9 mouse cellular contexts compared by ENCODE assay signal in genomic region chr15:84715132-84715531, GRCm38 (mm10). TPM values are rescaled to one million over a fixed set of nuclear protein-coding genes. Genes with fewer than 3 reads are reported as not detected.
DNase-seq lines count a peak whose midpoint lies in the region; ATAC-seq and TF ChIP-seq lines count a peak whose summit lies in the region.
"Had no signal": no experiment of that assay in that cellular context is flagged by ENCODE, and none has a peak within 500 bp of the region (broad histone marks: within the 10 kb centered on the region; RNA-seq: fewer than 3 reads in every experiment).

No protein-coding gene starts in this region.

- TF ChIP-seq EP300 in liver, postnatal 0 days (IDR thresholded peaks at IDR 0.05; ENCODE audit: low read depth), result no peak; the same call in 1 of the 2 replicates

- peaks cover 20 to 22% of the 10 kb centered on the region in 2 experiments for H3K4me1 ChIP-seq in heart, embryonic 14.5 days (ENCODE audit: control insufficient read depth in 2 of 2, insufficient read depth in 2 of 2, low read length in 2 of 2)
- peaks cover 12 to 22% of the 10 kb centered on the region in 2 experiments; a peak in 3 of 4 replicates for H3K4me1 ChIP-seq in ES-E14 (ENCODE audit: control insufficient read depth in 2 of 2, insufficient read depth in 2 of 2, low read length in 2 of 2, poor library complexity in 1 of 2)
- peaks cover 2% of the 10 kb centered on the region; the same call in 1 of the 2 replicates for H3K4me1 ChIP-seq in hindbrain, embryonic 11.5 days (replicated peaks; ENCODE audit: control insufficient read depth, insufficient read depth, low read length)
- H3K4me1 ChIP-seq in liver, postnatal 0 days (ENCODE audit: insufficient read depth), result peaks cover 4% of the 10 kb centered on the region

- no peaks in the 10 kb centered on the region for H3K9me3 ChIP-seq in heart, embryonic 14.5 days (ENCODE audit: control insufficient read depth, low read length)
- H3K9me3 ChIP-seq in ES-E14 (ENCODE audit: control insufficient read depth, insufficient read depth, low read depth, low read length), result no peaks in the 10 kb centered on the region
- no peaks in the 10 kb centered on the region for H3K9me3 ChIP-seq in hindbrain, embryonic 11.5 days (ENCODE audit: control insufficient read depth, low read length)
- no peaks in the 10 kb centered on the region for H3K9me3 ChIP-seq in liver, postnatal 0 days (ENCODE audit: low read length)

- DNase-seq in heart, adult 9 months (ENCODE audit: low spot score in 2 of 2), result no peak
- no peak for DNase-seq in ES-E14 (ENCODE audit: low read depth, low spot score)
- no peak for DNase-seq in hindbrain, embryonic 11.5 days (ENCODE audit: low spot score)
- no peak for DNase-seq in liver, postnatal 0 days
- DNase-seq in cerebellum, adult 9-10 months, result no peak
- DNase-seq: thymus, adult 2 months had no signal

- TF ChIP-seq CTCF in liver, postnatal 0 days (IDR thresholded peaks at IDR 0.05; ENCODE audit: low read depth), result no peak; the same call in 1 of the 2 replicates

- H3K4me3 ChIP-seq in heart, embryonic 14.5 days (ENCODE audit: control insufficient read depth in 1 of 2, insufficient read depth in 1 of 2, low read depth in 1 of 2, low read length in 2 of 2), result peak overlapping the region; percentile 25 to 31; a peak in 3 of 4 replicates
- H3K4me3 ChIP-seq in ES-E14 (ENCODE audit: insufficient read depth in 1 of 2, low read depth in 1 of 2, low read length in 2 of 2, poor library complexity in 1 of 2, severe bottlenecking in 1 of 2), result peak overlapping the region in 1 of 2 experiments; percentile 41; a peak in 2 of 4 replicates
- no peak overlapping the region for H3K4me3 ChIP-seq in hindbrain, embryonic 11.5 days (ENCODE audit: low read depth, low read length)
- H3K4me3 ChIP-seq in liver, postnatal 0 days (ENCODE audit: low read depth, low read length), result no peak overlapping the region

- peak overlapping the region; percentile 59 for H3K4me2 ChIP-seq in heart, embryonic 14.5 days (ENCODE audit: low read length)
- H3K4me2 ChIP-seq in hindbrain, embryonic 11.5 days (replicated peaks; ENCODE audit: low read depth, low read length), result peak overlapping the region; percentile 35
- peak overlapping the region; percentile 52 for H3K4me2 ChIP-seq in liver, postnatal 0 days (ENCODE audit: low read depth, low read length)

- no peaks in the 10 kb centered on the region for H3K27me3 ChIP-seq in heart, embryonic 14.5 days (ENCODE audit: control insufficient read depth, insufficient read depth, low read length)
- H3K27me3 ChIP-seq in hindbrain, embryonic 11.5 days (ENCODE audit: control insufficient read depth, insufficient read depth, low read length), result peaks cover 13% of the 10 kb centered on the region
- H3K27me3 ChIP-seq in liver, postnatal 0 days (ENCODE audit: insufficient read depth, low read length), result peaks cover 13% of the 10 kb centered on the region

- peak overlapping the region; percentile 82 to 92 for H3K27ac ChIP-seq in heart, embryonic 14.5 days (replicated peaks in 1 of 2; ENCODE audit: control insufficient read depth in 1 of 2, insufficient read depth in 1 of 2, low read depth in 2 of 2, low read length in 2 of 2)
- H3K27ac ChIP-seq in ES-E14 (ENCODE audit: insufficient read depth, low read depth, low read length, poor library complexity, severe bottlenecking), result peak overlapping the region; percentile 74
- H3K27ac ChIP-seq in hindbrain, embryonic 11.5 days (ENCODE audit: low read depth, low read length), result peak overlapping the region; percentile 65
- H3K27ac ChIP-seq in liver, postnatal 0 days (ENCODE audit: low read depth), result peak overlapping the region; percentile 30; the same call in 1 of the 2 replicates

- 32% methylated on average over 11 of the region's 11 CpGs for WGBS in heart, embryonic 14.5 days
- 48% methylated on average over 11 of the region's 11 CpGs for WGBS in hindbrain, embryonic 11.5 days
- 30% methylated on average over 11 of the region's 11 CpGs for WGBS in liver, postnatal 0 days (ENCODE audit: insufficient replicate concordance)

- H3K36me3 ChIP-seq in heart, embryonic 14.5 days (ENCODE audit: control insufficient read depth, insufficient read depth, low read length), result no peaks in the 10 kb centered on the region
- H3K36me3 ChIP-seq in ES-E14 (ENCODE audit: control insufficient read depth, insufficient read depth, low read length, poor library complexity, severe bottlenecking), result no peaks in the 10 kb centered on the region
- no peaks in the 10 kb centered on the region for H3K36me3 ChIP-seq in hindbrain, embryonic 11.5 days (ENCODE audit: control insufficient read depth, insufficient read depth, low read length)
- H3K36me3 ChIP-seq in liver, postnatal 0 days (replicated peaks; ENCODE audit: insufficient read depth, low read length), result no peaks in the 10 kb centered on the region

- no peak for ATAC-seq in heart, embryonic 14.5 days (ENCODE audit: insufficient number of reproducible peaks, insufficient read depth, low FRiP score, low read depth)
- no peak for ATAC-seq in hindbrain, embryonic 11.5 days (ENCODE audit: low FRiP score)
- no peak for ATAC-seq in liver, postnatal 0 days
- ATAC-seq in CD4-positive, CD25-positive, alpha-beta regulatory T cell, adult 4 months, result no peak
- ATAC-seq in inflammation-experienced regulatory T-cells, adult 6 months, result no peak

- H3K9ac ChIP-seq in heart, embryonic 14.5 days (ENCODE audit: low read length), result peak overlapping the region; percentile 54
- H3K9ac ChIP-seq in ES-E14 (ENCODE audit: insufficient read depth, low read depth, low read length, poor library complexity, severe bottlenecking), result no peak overlapping the region
- H3K9ac ChIP-seq in hindbrain, embryonic 11.5 days (ENCODE audit: low read depth, low read length), result peak overlapping the region; percentile 31; the same call in 1 of the 2 replicates
- no peak overlapping the region for H3K9ac ChIP-seq in liver, postnatal 0 days (replicated peaks)

- in situ Hi-C loops in ES-E14 (cut with MboI; ENCODE audit: low sequenced_read_pairs in 2 of 2, unreplicated experiment in 2 of 2), result no loop called here

TF ChIP-seq in ES-E14, 5 proteins besides CTCF, POLR2A, EP300 and RAD21:
- no peak for TF ChIP-seq ZNF384 (IDR thresholded peaks at IDR 0.05; ENCODE audit: low read depth, low read length)
- TF ChIP-seq ZC3H11A (IDR thresholded peaks at IDR 0.05; ENCODE audit: borderline replicate concordance, low read depth, low read length), result no peak
- TF ChIP-seq MAFK (IDR thresholded peaks at IDR 0.05; ENCODE audit: insufficient read depth, low read depth, low read length), result no peak
- no peak for TF ChIP-seq CHD2 (IDR thresholded peaks at IDR 0.05; ENCODE audit: low read depth, low read length)
- no peak for TF ChIP-seq HCFC1 (IDR thresholded peaks at IDR 0.05; ENCODE audit: borderline replicate concordance, insufficient read depth, low read length)

RNA-seq across cellular contexts. Expression of gene Arhgap8, which starts 4.7 kb away (rescaled TPM):
- polyA plus RNA-seq in heart, embryonic 14.5 days (2014; fragmentation: Nextera tagmentation; extraction: Ambion mirVana), result 3.2 and 3.8 TPM in 2 replicates
- 11.6 and 14.1 TPM in 2 replicates for total RNA-seq in ES-E14 (2012; rRNA removed)
- polyA plus RNA-seq in hindbrain, embryonic 11.5 days (2014; fragmentation: Nextera tagmentation; extraction: Ambion mirVana), result 2.3 and 2.9 TPM in 2 replicates
- polyA plus RNA-seq in liver, postnatal 0 days (2015; fragmentation: Nextera tagmentation; extraction: Ambion mirVana), result 0.19 and 0.58 TPM in 2 replicates
- not detected for polyA plus RNA-seq in CD4-positive, CD25-positive, alpha-beta regulatory T cell, adult 4 months (2017; shearing (Covaris generic))
- under 1 TPM in 1 of 3 experiments, not detected in 2; 0.24 TPM for polyA plus RNA-seq in inflammation-experienced regulatory T-cells, adult 6 months (2017; shearing (Covaris generic))

RNA-seq across cellular contexts. Expression of gene Prr5, which starts 45.7 kb away (rescaled TPM):
- 11.2 and 15.1 TPM in 2 replicates for polyA plus RNA-seq in heart, embryonic 14.5 days (2014; fragmentation: Nextera tagmentation; extraction: Ambion mirVana)
- 7.3 and 11.6 TPM in 2 replicates for total RNA-seq in ES-E14 (2012; rRNA removed)
- polyA plus RNA-seq in hindbrain, embryonic 11.5 days (2014; fragmentation: Nextera tagmentation; extraction: Ambion mirVana), result 12.1 and 13.9 TPM in 2 replicates
- 4.3 and 5.5 TPM in 2 replicates for polyA plus RNA-seq in liver, postnatal 0 days (2015; fragmentation: Nextera tagmentation; extraction: Ambion mirVana)
- polyA plus RNA-seq in CD4-positive, CD25-positive, alpha-beta regulatory T cell, adult 4 months (2017; shearing (Covaris generic)), result under 1 TPM in 1 of 2 experiments, not detected in 1; 0.56 TPM
- polyA plus RNA-seq in inflammation-experienced regulatory T-cells, adult 6 months (2017; shearing (Covaris generic)), result 1 to 10 TPM in 1 of 3 experiments, not detected in 2; 1.5 TPM

Comparison
In these comparisons a context has a peak if more than half of its experiments do, and no peak if none do; other contexts are left out.
1. H3K27ac ChIP-seq: peak in every context shown above with its lines; median percentile 87 in heart, embryonic 14.5 days; 74 in ES-E14; 65 in hindbrain, embryonic 11.5 days; 30 in liver, postnatal 0 days.
2. H3K4me3 ChIP-seq: peak in heart, embryonic 14.5 days (2 of 2); none in hindbrain, embryonic 11.5 days (single experiment) and liver, postnatal 0 days (single experiment).
3. H3K9ac ChIP-seq: peak in heart, embryonic 14.5 days (single experiment) and hindbrain, embryonic 11.5 days (single experiment); none in ES-E14 (single experiment) and liver, postnatal 0 days (single experiment).
4. Peak in every context shown above with its lines, with median percentiles within 50 percentile points of each other: H3K4me2 ChIP-seq.